In the genomic region with DNA sequence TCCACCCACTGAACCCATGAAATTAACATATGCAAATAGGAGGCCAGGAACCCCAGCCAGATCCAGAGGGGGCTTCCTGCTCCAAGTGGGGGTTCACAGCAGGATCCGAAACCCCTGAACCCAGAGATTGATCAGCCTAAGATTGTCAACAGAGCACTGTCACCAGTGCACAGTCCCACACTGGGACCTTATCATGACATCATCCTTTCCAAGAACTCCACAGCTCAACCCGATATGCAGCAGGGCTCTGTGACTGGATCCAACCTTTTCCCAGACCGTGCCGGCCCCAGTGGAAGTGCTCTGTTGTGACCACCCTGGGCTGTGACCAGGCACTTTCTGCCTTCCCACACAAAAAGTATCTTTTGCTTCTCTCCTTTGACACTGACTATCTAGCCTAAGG, we compare ENCODE assay signal across 26 mouse cellular contexts. TPM values are rescaled to one million over a fixed set of nuclear protein-coding genes. Genes with fewer than 3 reads are reported as not detected.
DNase-seq lines count a peak whose midpoint lies in the region; ATAC-seq and TF ChIP-seq lines count a peak whose summit lies in the region.
"Had no signal": no experiment of that assay in that cellular context is flagged by ENCODE, and none has a peak within 500 bp of the region (broad histone marks: within the 10 kb centered on the region; RNA-seq: fewer than 3 reads in every experiment).

No protein-coding gene starts in this region.

- no peaks in the 10 kb centered on the region for H3K9me3 ChIP-seq in embryonic facial prominence, embryonic 11.5 days (replicated peaks; ENCODE audit: control insufficient read depth, low read length)
- no peaks in the 10 kb centered on the region for H3K9me3 ChIP-seq in embryonic facial prominence, embryonic 10.5 days
- H3K9me3 ChIP-seq in embryonic facial prominence, embryonic 14.5 days (ENCODE audit: control insufficient read depth, low read length): no peaks in the 10 kb centered on the region
- H3K9me3 ChIP-seq in liver, embryonic 12.5 days (replicated peaks): no peaks in the 10 kb centered on the region
- H3K9me3 ChIP-seq in liver, postnatal 0 days (ENCODE audit: low read length): no peaks in the 10 kb centered on the region
- H3K9me3 ChIP-seq: embryonic facial prominence, embryonic 15.5 days; forebrain, embryonic 13.5 days; heart, embryonic 10.5 days; heart, embryonic 15.5 days; kidney, embryonic 15.5 days; megakaryocyte, embryonic 14.5 days; midbrain, embryonic 13.5 days; neural tube, embryonic 13.5 days had no signal

- TF ChIP-seq CTCF in liver, postnatal 0 days (IDR thresholded peaks at IDR 0.05; ENCODE audit: low read depth): no peak

- no peak for DNase-seq in embryonic facial prominence, embryonic 11.5 days (ENCODE audit: low spot score)
- no peak for DNase-seq in embryonic facial prominence, embryonic 10.5 days (ENCODE audit: low spot score)
- no peak for DNase-seq in embryonic facial prominence, embryonic 14.5 days (ENCODE audit: low spot score)
- DNase-seq in liver, postnatal 0 days: no peak
- no peak for DNase-seq in lung, postnatal 4 days
- no peak for DNase-seq in cerebellum, adult 11-12 months
- DNase-seq: cerebellum, adult 9-10 months; cerebellum, postnatal 36 days; gastrocnemius, postnatal 14 days; heart, adult 11 months; left cerebral cortex, postnatal 4 days; thymus, postnatal 14 days had no signal

- no peak overlapping the region for H3K9ac ChIP-seq in embryonic facial prominence, embryonic 11.5 days (replicated peaks; ENCODE audit: low read length)
- H3K9ac ChIP-seq in embryonic facial prominence, embryonic 14.5 days (ENCODE audit: low read depth, low read length): no peak overlapping the region
- H3K9ac ChIP-seq in liver, embryonic 12.5 days: no peak overlapping the region
- H3K9ac ChIP-seq in liver, postnatal 0 days (replicated peaks): no peak overlapping the region
- H3K9ac ChIP-seq: embryonic facial prominence, embryonic 15.5 days; forebrain, embryonic 13.5 days; heart, embryonic 15.5 days; kidney, embryonic 15.5 days; midbrain, embryonic 13.5 days; neural tube, embryonic 13.5 days had no signal

- no peaks in the 10 kb centered on the region for H3K4me1 ChIP-seq in embryonic facial prominence, embryonic 11.5 days (ENCODE audit: control insufficient read depth, insufficient read depth, low read length)
- peaks cover 9% of the 10 kb centered on the region; the same call in 1 of the 2 replicates for H3K4me1 ChIP-seq in embryonic facial prominence, embryonic 10.5 days
- 0 out of 2 replicates have a peak, but pooled peaks cover 5% of the 10 kb centered on the region for H3K4me1 ChIP-seq in embryonic facial prominence, embryonic 14.5 days (ENCODE audit: control insufficient read depth, insufficient read depth, low read length)
- no peaks in the 10 kb centered on the region for H3K4me1 ChIP-seq in liver, embryonic 12.5 days
- peaks cover 10% of the 10 kb centered on the region; the same call in 1 of the 2 replicates for H3K4me1 ChIP-seq in liver, postnatal 0 days (ENCODE audit: insufficient read depth)
- H3K4me1 ChIP-seq: embryonic facial prominence, embryonic 15.5 days; forebrain, embryonic 13.5 days; heart, embryonic 10.5 days; heart, embryonic 15.5 days; kidney, embryonic 15.5 days; megakaryocyte, embryonic 14.5 days; midbrain, embryonic 13.5 days; neural tube, embryonic 13.5 days had no signal

- H3K27ac ChIP-seq in embryonic facial prominence, embryonic 11.5 days (replicated peaks; ENCODE audit: low read depth, low read length): no peak overlapping the region
- H3K27ac ChIP-seq in embryonic facial prominence, embryonic 10.5 days (replicated peaks): no peak overlapping the region
- no peak overlapping the region for H3K27ac ChIP-seq in embryonic facial prominence, embryonic 14.5 days (replicated peaks; ENCODE audit: low read depth, low read length)
- 0 out of 2 replicates have a peak overlapping the region, but pooled peaks have one; percentile 48 for H3K27ac ChIP-seq in liver, embryonic 12.5 days
- H3K27ac ChIP-seq in liver, postnatal 0 days (ENCODE audit: low read depth): peak overlapping the region; percentile 82
- H3K27ac ChIP-seq: embryonic facial prominence, embryonic 15.5 days; forebrain, embryonic 13.5 days; heart, embryonic 10.5 days; heart, embryonic 15.5 days; kidney, embryonic 15.5 days; layer of hippocampus, adult 2 months; midbrain, embryonic 13.5 days; neural tube, embryonic 13.5 days had no signal

- ATAC-seq in embryonic facial prominence, embryonic 11.5 days (replicated peaks; ENCODE audit: insufficient number of reproducible peaks, low FRiP score, low TSS enrichment, low read depth): 0 out of 2 replicates have a peak, but pooled peaks have one; percentile 56
- 0 out of 2 replicates have a peak, but pooled peaks have one; percentile 30 for ATAC-seq in embryonic facial prominence, embryonic 14.5 days (ENCODE audit: low read depth)
- peak; percentile 35; the same call in 1 of the 2 replicates for ATAC-seq in liver, embryonic 12.5 days
- peak; percentile 63 for ATAC-seq in liver, postnatal 0 days
- ATAC-seq: forebrain, embryonic 13.5 days; hindbrain, embryonic 16.5 days; midbrain, embryonic 13.5 days had no signal

- TF ChIP-seq EP300 in liver, postnatal 0 days (IDR thresholded peaks at IDR 0.05; ENCODE audit: low read depth): no peak

- no peak overlapping the region for H3K4me3 ChIP-seq in embryonic facial prominence, embryonic 11.5 days (ENCODE audit: low read depth, low read length)
- no peak overlapping the region for H3K4me3 ChIP-seq in embryonic facial prominence, embryonic 10.5 days
- H3K4me3 ChIP-seq in embryonic facial prominence, embryonic 14.5 days (ENCODE audit: low read depth, low read length): no peak overlapping the region
- H3K4me3 ChIP-seq in liver, embryonic 12.5 days: no peak overlapping the region
- no peak overlapping the region for H3K4me3 ChIP-seq in liver, postnatal 0 days (ENCODE audit: low read depth, low read length)
- H3K4me3 ChIP-seq: embryonic facial prominence, embryonic 15.5 days; forebrain, embryonic 13.5 days; heart, embryonic 10.5 days; heart, embryonic 15.5 days; kidney, embryonic 15.5 days; layer of hippocampus, adult 2 months; megakaryocyte, embryonic 14.5 days; midbrain, embryonic 13.5 days; neural tube, embryonic 13.5 days had no signal

- no peak overlapping the region for H3K4me2 ChIP-seq in embryonic facial prominence, embryonic 11.5 days (ENCODE audit: low read depth, low read length)
- no peak overlapping the region for H3K4me2 ChIP-seq in embryonic facial prominence, embryonic 14.5 days (ENCODE audit: low read depth, low read length)
- no peak overlapping the region for H3K4me2 ChIP-seq in liver, embryonic 12.5 days
- no peak overlapping the region for H3K4me2 ChIP-seq in liver, postnatal 0 days (ENCODE audit: low read depth, low read length)
- H3K4me2 ChIP-seq: embryonic facial prominence, embryonic 15.5 days; forebrain, embryonic 13.5 days; heart, embryonic 15.5 days; kidney, embryonic 15.5 days; midbrain, embryonic 13.5 days; neural tube, embryonic 13.5 days had no signal

- 41% methylated on average over 4 of the region's 4 CpGs for WGBS in embryonic facial prominence, embryonic 11.5 days
- 47% methylated on average over 4 of the region's 4 CpGs for WGBS in embryonic facial prominence, embryonic 10.5 days
- WGBS in embryonic facial prominence, embryonic 14.5 days: 39% methylated on average over 4 of the region's 4 CpGs
- WGBS in liver, embryonic 12.5 days (ENCODE audit: insufficient replicate concordance): 45% methylated on average over 4 of the region's 4 CpGs
- 41% methylated on average over 4 of the region's 4 CpGs for WGBS in liver, postnatal 0 days (ENCODE audit: insufficient replicate concordance)

- H3K27me3 ChIP-seq in embryonic facial prominence, embryonic 11.5 days (ENCODE audit: control insufficient read depth, insufficient read depth, low read length): no peaks in the 10 kb centered on the region
- no peaks in the 10 kb centered on the region for H3K27me3 ChIP-seq in embryonic facial prominence, embryonic 10.5 days (replicated peaks; ENCODE audit: low read depth, poor library complexity, severe bottlenecking)
- H3K27me3 ChIP-seq in embryonic facial prominence, embryonic 14.5 days (replicated peaks; ENCODE audit: control insufficient read depth, insufficient read depth, low read length): no peaks in the 10 kb centered on the region
- 0 out of 2 replicates have a peak, but pooled peaks cover 4% of the 10 kb centered on the region for H3K27me3 ChIP-seq in liver, embryonic 12.5 days (replicated peaks)
- no peaks in the 10 kb centered on the region for H3K27me3 ChIP-seq in liver, postnatal 0 days (ENCODE audit: insufficient read depth, low read length)
- H3K27me3 ChIP-seq: CH12.LX; embryonic facial prominence, embryonic 15.5 days; forebrain, embryonic 13.5 days; heart, embryonic 15.5 days; kidney, embryonic 15.5 days; midbrain, embryonic 13.5 days; neural tube, embryonic 13.5 days had no signal

- H3K36me3 ChIP-seq in embryonic facial prominence, embryonic 11.5 days (replicated peaks; ENCODE audit: control insufficient read depth, insufficient read depth, low read depth, low read length): no peaks in the 10 kb centered on the region
- H3K36me3 ChIP-seq in embryonic facial prominence, embryonic 10.5 days (replicated peaks): no peaks in the 10 kb centered on the region
- no peaks in the 10 kb centered on the region for H3K36me3 ChIP-seq in embryonic facial prominence, embryonic 14.5 days (ENCODE audit: control insufficient read depth, insufficient read depth, low read length)
- no peaks in the 10 kb centered on the region for H3K36me3 ChIP-seq in liver, embryonic 12.5 days
- no peaks in the 10 kb centered on the region for H3K36me3 ChIP-seq in liver, postnatal 0 days (replicated peaks; ENCODE audit: insufficient read depth, low read length)
- H3K36me3 ChIP-seq: embryonic facial prominence, embryonic 15.5 days; heart, embryonic 10.5 days; heart, embryonic 15.5 days; kidney, embryonic 15.5 days; midbrain, embryonic 13.5 days; neural tube, embryonic 13.5 days had no signal

RNA-seq across cellular contexts. Expression of gene Dio3, which starts 57.7 kb away (rescaled TPM):
- polyA plus RNA-seq in embryonic facial prominence, embryonic 11.5 days (2014; fragmentation: Nextera tagmentation; extraction: Ambion mirVana): 0.32 and 0.43 TPM in 2 replicates
- 0.89 and 1.2 TPM in 2 replicates for polyA plus RNA-seq in embryonic facial prominence, embryonic 10.5 days (2016; fragmentation: Nextera tagmentation; extraction: Ambion mirVana)
- 1.4 and 2.4 TPM in 2 replicates for polyA plus RNA-seq in embryonic facial prominence, embryonic 14.5 days (2014; fragmentation: Nextera tagmentation; extraction: Ambion mirVana)
- 0.13 and 0.41 TPM in 2 replicates for polyA plus RNA-seq in liver, embryonic 12.5 days (2016; fragmentation: Nextera tagmentation; extraction: Ambion mirVana)
- 0.07 and 0.09 TPM in 2 replicates for polyA plus RNA-seq in liver, postnatal 0 days (2015; fragmentation: Nextera tagmentation; extraction: Ambion mirVana)
- polyA plus RNA-seq: C2C12; heart, embryonic 15.5 days; hindbrain, embryonic 11.5 days had no signal

Comparison
In these comparisons a context has a peak if more than half of its experiments do, and no peak if none do; other contexts are left out.
1. H3K27ac ChIP-seq: peak in liver, embryonic 12.5 days (single experiment) and liver, postnatal 0 days (single experiment); none in embryonic facial prominence, embryonic 11.5 days (single experiment), embryonic facial prominence, embryonic 10.5 days (single experiment) and embryonic facial prominence, embryonic 14.5 days (single experiment).
2. Peak in every context shown above with its lines, with median percentiles within 50 percentile points of each other: ATAC-seq.